Mouse (Mus musculus): ENCODE data around the gene a. TPM values are rescaled to one million over a fixed set of nuclear protein-coding genes. Genes with fewer than 3 reads are reported as not detected.

Gene a
- polyA plus RNA-seq, 1 experiment from 2014 or later, result 17.7 TPM

- ATAC-seq (ENCODE audit: insufficient number of reproducible peaks, low FRiP score, low TSS enrichment, low read depth), result no peak
- Histone ChIP-seq H3K4me2 (ENCODE audit: low read depth, severe bottlenecking) (peak overlapping the region; percentile 77), H3K9me3 (ENCODE audit: control insufficient read depth, low read length) (no peaks in the 10 kb centered on the region), H3K36me3 (ENCODE audit: control insufficient read depth, insufficient read depth, low read length) (no peaks in the 10 kb centered on the region), H3K27me3 (ENCODE audit: control insufficient read depth, insufficient read depth, low read length) (no peaks in the 10 kb centered on the region), H3K27ac (replicated peaks; ENCODE audit: low read depth, low read length) (no peak overlapping the region; the same call in 1 of the 2 replicates), H3K4me3 (ENCODE audit: low read depth, low read length) (peak overlapping the region; percentile 99), H3K4me1 (ENCODE audit: control insufficient read depth, insufficient read depth, low read length) (peaks cover 8% of the 10 kb centered on the region), H3K9ac (ENCODE audit: low read length) (peak overlapping the region; percentile 34; the same call in 1 of the 2 replicates)
- DNase-seq (ENCODE audit: low spot score), result no peak
- 7% methylated on average over 14 of the region's 14 CpGs for WGBS
These were observed 1.1 kb upstream of the a start for GRCm38 (mm10) chr2:154789977-154790655.

- under 1% methylated on average over 62 of the region's 67 CpGs for WGBS
- Histone ChIP-seq H3K27me3 (ENCODE audit: control insufficient read depth, insufficient read depth, low read length) (no peaks in the 10 kb centered on the region), H3K27ac (replicated peaks; ENCODE audit: low read depth, low read length) (peak overlapping the region; percentile 96), H3K4me2 (ENCODE audit: low read depth, severe bottlenecking) (peak overlapping the region; percentile 77), H3K4me3 (ENCODE audit: low read depth, low read length) (peak overlapping the region; percentile 99), H3K4me1 (ENCODE audit: control insufficient read depth, insufficient read depth, low read length) (peaks cover 8% of the 10 kb centered on the region), H3K9me3 (ENCODE audit: control insufficient read depth, low read length) (no peaks in the 10 kb centered on the region), H3K9ac (ENCODE audit: low read length) (peak overlapping the region; percentile 99), H3K36me3 (ENCODE audit: control insufficient read depth, insufficient read depth, low read length) (no peaks in the 10 kb centered on the region)
- DNase-seq (ENCODE audit: low spot score) (peak; percentile 75), ATAC-seq (ENCODE audit: insufficient number of reproducible peaks, low FRiP score, low TSS enrichment, low read depth) (peak; percentile 14; the same call in 1 of the 2 replicates)
These were observed 750 bp downstream of the a start for GRCm38 (mm10) chr2:154791661-154792642.

GRCm38 (mm10) chr2:154803372-154803771, 12.2 kb downstream of the a start:
- 86% methylated on average over 1 of the region's 1 CpGs for WGBS
- no peak for ATAC-seq (ENCODE audit: insufficient number of reproducible peaks, low FRiP score, low TSS enrichment, low read depth)

GRCm38 (mm10) chr2:154803845-154804244, 12.6 kb downstream of the a start:
- 74% methylated on average over 4 of the region's 4 CpGs for WGBS
- DNase-seq (ENCODE audit: low spot score) (no peak), ATAC-seq (ENCODE audit: insufficient number of reproducible peaks, low FRiP score, low TSS enrichment, low read depth) (no peak)
- Histone ChIP-seq H3K9me3 (ENCODE audit: control insufficient read depth, low read length) (no peaks in the 10 kb centered on the region), H3K27ac (replicated peaks; ENCODE audit: low read depth, low read length) (no peak overlapping the region), H3K27me3 (ENCODE audit: control insufficient read depth, insufficient read depth, low read length) (no peaks in the 10 kb centered on the region), H3K9ac (ENCODE audit: low read length) (no peak overlapping the region), H3K4me3 (ENCODE audit: low read depth, low read length) (no peak overlapping the region), H3K4me1 (ENCODE audit: control insufficient read depth, insufficient read depth, low read length) (peaks cover 6% of the 10 kb centered on the region), H3K4me2 (ENCODE audit: low read depth, severe bottlenecking) (no peak overlapping the region), H3K36me3 (ENCODE audit: control insufficient read depth, insufficient read depth, low read length) (no peaks in the 10 kb centered on the region)

More at GRCm38 (mm10) chr2:154803372-154803771, 12.2 kb downstream of the a start:
- Histone ChIP-seq H3K36me3 (ENCODE audit: control insufficient read depth, insufficient read depth, low read length) (no peaks in the 10 kb centered on the region), H3K9me3 (ENCODE audit: control insufficient read depth, low read length) (no peaks in the 10 kb centered on the region), H3K4me3 (ENCODE audit: low read depth, low read length) (no peak overlapping the region), H3K4me2 (ENCODE audit: low read depth, severe bottlenecking) (no peak overlapping the region), H3K27me3 (ENCODE audit: control insufficient read depth, insufficient read depth, low read length) (no peaks in the 10 kb centered on the region), H3K4me1 (ENCODE audit: control insufficient read depth, insufficient read depth, low read length) (peaks cover 6% of the 10 kb centered on the region), H3K27ac (replicated peaks; ENCODE audit: low read depth, low read length) (no peak overlapping the region), H3K9ac (ENCODE audit: low read length) (no peak overlapping the region)
- DNase-seq (ENCODE audit: low spot score), result no peak

- no peak overlapping the region for H3K27ac ChIP-seq (replicated peaks; ENCODE audit: low read depth, low read length)
- H3K36me3 ChIP-seq (ENCODE audit: control insufficient read depth, insufficient read depth, low read length), result no peaks in the 10 kb centered on the region
- no peaks in the 10 kb centered on the region for H3K27me3 ChIP-seq (ENCODE audit: control insufficient read depth, insufficient read depth, low read length)
- no peak overlapping the region for H3K4me3 ChIP-seq (ENCODE audit: low read depth, low read length)
- H3K4me1 ChIP-seq (ENCODE audit: control insufficient read depth, insufficient read depth, low read length), result peaks cover 6% of the 10 kb centered on the region
- H3K4me2 ChIP-seq (ENCODE audit: low read depth, severe bottlenecking), result no peak overlapping the region
- ATAC-seq (ENCODE audit: insufficient number of reproducible peaks, low FRiP score, low TSS enrichment, low read depth), result no peak
- H3K9ac ChIP-seq (ENCODE audit: low read length), result no peak overlapping the region
- 72% methylated on average over 1 of the region's 1 CpGs for WGBS
- DNase-seq (ENCODE audit: low spot score), result no peak
- no peaks in the 10 kb centered on the region for H3K9me3 ChIP-seq (ENCODE audit: control insufficient read depth, low read length)
These were observed 16.5 kb downstream of the a start for GRCm38 (mm10) chr2:154807689-154808088.

- ATAC-seq (ENCODE audit: insufficient number of reproducible peaks, low FRiP score, low TSS enrichment, low read depth), result no peak
- no peaks in the 10 kb centered on the region for H3K9me3 ChIP-seq (ENCODE audit: control insufficient read depth, low read length)
- 95% methylated on average over 1 of the region's 1 CpGs for WGBS
These were observed 18.0 kb downstream of the a start for GRCm38 (mm10) chr2:154809107-154809762.

GRCm38 (mm10) chr2:154810821-154811220, 19.6 kb downstream of the a start:
- H3K9ac ChIP-seq (ENCODE audit: low read length), result no peak overlapping the region
- H3K27ac ChIP-seq (replicated peaks; ENCODE audit: low read depth, low read length), result no peak overlapping the region
- H3K36me3 ChIP-seq (ENCODE audit: control insufficient read depth, insufficient read depth, low read length), result no peaks in the 10 kb centered on the region
- no peaks in the 10 kb centered on the region for H3K27me3 ChIP-seq (ENCODE audit: control insufficient read depth, insufficient read depth, low read length)
- H3K4me1 ChIP-seq (ENCODE audit: control insufficient read depth, insufficient read depth, low read length), result peaks cover 2% of the 10 kb centered on the region
- no peaks in the 10 kb centered on the region for H3K9me3 ChIP-seq (ENCODE audit: control insufficient read depth, low read length)
- DNase-seq (ENCODE audit: low spot score), result no peak
- WGBS, result 73% methylated on average over 1 of the region's 1 CpGs
- no peak overlapping the region for H3K4me3 ChIP-seq (ENCODE audit: low read depth, low read length)
- ATAC-seq (ENCODE audit: insufficient number of reproducible peaks, low FRiP score, low TSS enrichment, low read depth), result no peak
- H3K4me2 ChIP-seq (ENCODE audit: low read depth, severe bottlenecking), result no peak overlapping the region

More at GRCm38 (mm10) chr2:154809107-154809762, 18.0 kb downstream of the a start:
- Histone ChIP-seq H3K27me3 (ENCODE audit: control insufficient read depth, insufficient read depth, low read length) (no peaks in the 10 kb centered on the region), H3K4me1 (ENCODE audit: control insufficient read depth, insufficient read depth, low read length) (peaks cover 2% of the 10 kb centered on the region), H3K36me3 (ENCODE audit: control insufficient read depth, insufficient read depth, low read length) (no peaks in the 10 kb centered on the region), H3K9ac (ENCODE audit: low read length) (no peak overlapping the region), H3K4me2 (ENCODE audit: low read depth, severe bottlenecking) (no peak overlapping the region), H3K4me3 (ENCODE audit: low read depth, low read length) (no peak overlapping the region), H3K27ac (replicated peaks; ENCODE audit: low read depth, low read length) (no peak overlapping the region)
- DNase-seq (ENCODE audit: low spot score), result no peak

- Histone ChIP-seq H3K36me3 (ENCODE audit: control insufficient read depth, insufficient read depth, low read length) (no peaks in the 10 kb centered on the region), H3K4me2 (ENCODE audit: low read depth, severe bottlenecking) (no peak overlapping the region), H3K4me1 (ENCODE audit: control insufficient read depth, insufficient read depth, low read length) (peaks cover 3% of the 10 kb centered on the region; the same call in 1 of the 2 replicates), H3K27ac (replicated peaks; ENCODE audit: low read depth, low read length) (no peak overlapping the region), H3K4me3 (ENCODE audit: low read depth, low read length) (no peak overlapping the region), H3K9ac (ENCODE audit: low read length) (no peak overlapping the region), H3K27me3 (ENCODE audit: control insufficient read depth, insufficient read depth, low read length) (no peaks in the 10 kb centered on the region), H3K9me3 (ENCODE audit: control insufficient read depth, low read length) (no peaks in the 10 kb centered on the region)
- WGBS, result 94% methylated on average over 2 of the region's 2 CpGs
- no peak for DNase-seq (ENCODE audit: low spot score)
- ATAC-seq (ENCODE audit: insufficient number of reproducible peaks, low FRiP score, low TSS enrichment, low read depth), result no peak
These were observed 22.2 kb downstream of the a start for GRCm38 (mm10) chr2:154813426-154813825.
